Mouse (Mus musculus): Measurements from ENCODE around the gene Rab3a.

- TF ChIP-seq CTCF (IDR thresholded peaks at IDR 0.05; ENCODE audit: low read depth), result no peak
- TF ChIP-seq EP300 (optimal IDR thresholded peaks at IDR 0.05), result no peak
Observed at GRCm38 (mm10) chr8:70758308-70758615, 3.8 kb downstream of the Rab3a start.

Measured in stomach, postnatal 0 days (tissue).